Mouse (Mus musculus): ENCODE results near the gene Gm21425.
"Not testable (repeated sequence)": the region's sequence is repeated elsewhere in the genome, so short reads cannot be mapped to it uniquely, and the experiment has no call there.

The Gm21425 gene

DNA sequence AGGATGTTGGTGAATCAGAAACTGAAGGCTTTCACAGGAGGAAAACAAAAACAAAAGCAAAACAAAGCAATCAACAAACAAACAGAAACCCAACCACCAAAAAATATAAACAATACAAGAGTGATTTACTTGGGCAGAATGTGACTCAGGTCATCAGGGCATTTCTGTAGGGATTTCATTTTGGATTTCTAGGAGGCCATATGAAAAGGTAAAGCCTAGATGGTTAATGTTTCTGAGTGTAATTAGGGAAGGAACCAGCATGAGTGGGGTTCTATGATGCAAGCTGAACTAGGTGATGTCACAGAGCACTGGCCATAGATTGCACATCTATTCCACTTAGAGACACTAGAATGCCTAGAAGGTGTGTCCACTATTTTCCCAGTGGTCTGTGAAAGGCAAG is at the start of gene Gm21425:
Gm21425 (plus strand) TSS at position 301 of the 400 bp plus-strand sequence.
- not testable (repeated sequence) for ATAC-seq (ENCODE audit: insufficient number of reproducible peaks, low FRiP score, low TSS enrichment)

- not testable (repeated sequence) for ATAC-seq (ENCODE audit: insufficient number of reproducible peaks, low FRiP score, low TSS enrichment)
Observed at GRCm38 (mm10) chrY:13133392-13133791, 28.4 kb upstream of the Gm21425 start, which contains the start of gene Gm21891. Gene Gm21891 (minus strand): TSS chrY:13133492.
